Mouse (Mus musculus) layer of hippocampus, adult 2 months (tissue): Measurements from ENCODE around the gene Ninl. TPM values are rescaled to one million over a fixed set of nuclear protein-coding genes. Genes with fewer than 3 reads are reported as not detected.

Experiments
- DNase-seq, 2 experiments: peaks; one replicate each; pipeline ENCODE4 v3.0.0; 2022; ENCODE audit warnings: low spot score in 2 of 2
- H3K27ac ChIP-seq: fragments of 200-600 bp; 2 replicates; pipeline ENCODE4 v1.8.1; 2022
- H3K4me3 ChIP-seq: fragments of 200-600 bp; 2 replicates; pipeline ENCODE4 v1.8.1; 2022; ENCODE audit warnings: mild to moderate bottlenecking
- CTCF ChIP-seq: fragments of 200-600 bp; conservative IDR thresholded peaks from 2 replicates; pipeline ENCODE4 v1.8.1; 2022; ENCODE audit warnings: antibody characterized with exemption, mild to moderate bottlenecking, moderate library complexity
- total RNA-seq, 2 experiments: library from RNA; stranded (reverse); gene quantifications; 2 replicates each; pipeline ENCODE4 v1.2.3; 2021

The Ninl gene
- total RNA-seq, 2 experiments from 2014 or later, result 5.4 to 6.7 TPM

- H3K4me3 ChIP-seq, result no peak overlapping the region
- DNase-seq, result no peak
- no peak for TF ChIP-seq CTCF
- no peak overlapping the region for H3K27ac ChIP-seq
These were observed 53.8 kb downstream of the Ninl start for GRCm38 (mm10) chr2:150985359-150985758.

GRCm38 (mm10) chr2:150982051-150982450 is 57.1 kb downstream of the Ninl start:
- DNase-seq, result no peak
- TF ChIP-seq CTCF, result no peak

GRCm38 (mm10) chr2:150981524-150981923 is 57.7 kb downstream of the Ninl start:
- Histone ChIP-seq H3K4me3 (no peak overlapping the region), H3K27ac (no peak overlapping the region)
- no peak for DNase-seq
- TF ChIP-seq CTCF, result no peak

More at GRCm38 (mm10) chr2:150982051-150982450, 57.1 kb downstream of the Ninl start:
- Histone ChIP-seq H3K27ac (no peak overlapping the region), H3K4me3 (no peak overlapping the region)

GRCm38 (mm10) chr2:150979861-150980620 is 59.1 kb downstream of the Ninl start:
- no peak overlapping the region for H3K27ac ChIP-seq
- DNase-seq, result no peak
- H3K4me3 ChIP-seq, result no peak overlapping the region
- no peak for TF ChIP-seq CTCF

- Histone ChIP-seq H3K27ac (no peak overlapping the region), H3K4me3 (no peak overlapping the region)
- no peak for TF ChIP-seq CTCF
- no peak for DNase-seq
These were observed 60.4 kb downstream of the Ninl start for GRCm38 (mm10) chr2:150978791-150979190.

GRCm38 (mm10) chr2:150977676-150978075 is 61.5 kb downstream of the Ninl start:
- no peak for TF ChIP-seq CTCF
- DNase-seq, result no peak
- Histone ChIP-seq H3K27ac (no peak overlapping the region), H3K4me3 (no peak overlapping the region)

GRCm38 (mm10) chr2:150976871-150977270 is 62.3 kb downstream of the Ninl start:
- Histone ChIP-seq H3K27ac (no peak overlapping the region), H3K4me3 (no peak overlapping the region)
- TF ChIP-seq CTCF, result no peak
- no peak for DNase-seq

- no peak for TF ChIP-seq CTCF
- DNase-seq, result no peak
- H3K27ac ChIP-seq, result no peak overlapping the region
- no peak overlapping the region for H3K4me3 ChIP-seq
These were observed 65.6 kb downstream of the Ninl start for GRCm38 (mm10) chr2:150973401-150974115.

GRCm38 (mm10) chr2:150972681-150973080 is 66.5 kb downstream of the Ninl start:
- DNase-seq, result no peak
- no peak for TF ChIP-seq CTCF
- no peak overlapping the region for H3K4me3 ChIP-seq
- no peak overlapping the region for H3K27ac ChIP-seq

GRCm38 (mm10) chr2:150971856-150972255 is 67.3 kb downstream of the Ninl start:
- no peak for DNase-seq
- no peak for TF ChIP-seq CTCF
- no peak overlapping the region for H3K4me3 ChIP-seq
- H3K27ac ChIP-seq, result no peak overlapping the region

- TF ChIP-seq CTCF, result no peak
- H3K27ac ChIP-seq, result no peak overlapping the region
- DNase-seq, result no peak
These were observed 70.0 kb downstream of the Ninl start for GRCm38 (mm10) chr2:150969231-150969630.

GRCm38 (mm10) chr2:150967491-150967890 is 71.7 kb downstream of the Ninl start:
- no peak for TF ChIP-seq CTCF
- DNase-seq, result no peak
- no peak overlapping the region for H3K4me3 ChIP-seq
- H3K27ac ChIP-seq, result no peak overlapping the region

More at GRCm38 (mm10) chr2:150969231-150969630, 70.0 kb downstream of the Ninl start:
- H3K4me3 ChIP-seq, result no peak overlapping the region

- no peak for DNase-seq
- Histone ChIP-seq H3K27ac (no peak overlapping the region), H3K4me3 (no peak overlapping the region)
- no peak for TF ChIP-seq CTCF
These were observed 73.2 kb downstream of the Ninl start for GRCm38 (mm10) chr2:150965951-150966350.

- DNase-seq, result no peak
- Histone ChIP-seq H3K27ac (no peak overlapping the region), H3K4me3 (no peak overlapping the region)
- TF ChIP-seq CTCF, result no peak
These were observed 74.5 kb downstream of the Ninl start for GRCm38 (mm10) chr2:150964641-150965040.
